Mouse (Mus musculus): ENCODE results near the gene Ccdc122.

GRCm38 (mm10) chr14:77159397-77159796 is 122.8 kb downstream of the Ccdc122 start:
- TF ChIP-seq POLR2A (IDR thresholded peaks at IDR 0.05; ENCODE audit: borderline replicate concordance, extremely low read depth, insufficient read depth, insufficient read length, poor library complexity, severe bottlenecking) (no peak), CTCF (IDR thresholded peaks at IDR 0.05; ENCODE audit: borderline replicate concordance, extremely low read depth, insufficient read depth, insufficient read length) (no peak)

Data from brain, embryonic 14.5 days (tissue).